Mouse (Mus musculus) hindbrain, embryonic 13.5 days (tissue): ENCODE data around the gene Tespa1. TPM values are rescaled to one million over a fixed set of nuclear protein-coding genes. Genes with fewer than 3 reads are reported as not detected.
A peak's percentile ranks its signal among the peaks of the same experiment; 100 is the strongest.
"Not testable (repeated sequence)": the region's sequence is repeated elsewhere in the genome, so short reads cannot be mapped to it uniquely, and the experiment has no call there.

ENCODE experiments used
- ATAC-seq: fragments of 200-750 bp; cut with Nextera tagmentation; 2 replicates; pipeline ENCODE4 v1.8.0; 2017; ENCODE audit warnings: moderate TSS enrichment; ENCODE audit not compliant: low FRiP score
- H3K27ac ChIP-seq: fragments of 300-500 bp; sonication (generic); 2 replicates; pipeline ENCODE4 v1.5.1; 2015; ENCODE audit warnings: inconsistent platforms, mild to moderate bottlenecking, moderate library complexity
- H3K27me3 ChIP-seq: fragments of 300-500 bp; sonication (generic); 2 replicates; pipeline ENCODE4 v1.6.1; 2015; ENCODE audit warnings: mild to moderate bottlenecking, inconsistent platforms
- H3K36me3 ChIP-seq: fragments of 300-500 bp; sonication (generic); 2 replicates; pipeline ENCODE4 v1.6.1; 2015; ENCODE audit warnings: mild to moderate bottlenecking, inconsistent platforms
- H3K4me1 ChIP-seq: fragments of 300-500 bp; sonication (generic); replicated peaks from 2 replicates; pipeline ENCODE4 v1.6.1; 2015; ENCODE audit warnings: inconsistent platforms
- H3K4me2 ChIP-seq: fragments of 300-500 bp; sonication (generic); 2 replicates; pipeline ENCODE4 v1.6.1; 2015; ENCODE audit warnings: inconsistent platforms, mild to moderate bottlenecking, moderate library complexity
- H3K4me3 ChIP-seq: fragments of 300-500 bp; sonication (generic); 2 replicates; pipeline ENCODE4 v1.5.1; 2015; ENCODE audit warnings: mild to moderate bottlenecking, inconsistent platforms
- H3K9ac ChIP-seq: fragments of 300-500 bp; sonication (generic); 2 replicates; pipeline ENCODE4 v1.6.1; 2015; ENCODE audit warnings: mild to moderate bottlenecking, inconsistent platforms
- H3K9me3 ChIP-seq: fragments of 300-500 bp; sonication (generic); 2 replicates; pipeline ENCODE4 v1.6.1; 2016; ENCODE audit warnings: inconsistent platforms
- WGBS: fragments of 180-500 bp; shearing (Covaris S2); methylation state at CpG from one replicate; pipeline ENCODE4 v1.1.7; 2015; 5-methylcytosine and 5-hydroxymethylcytosine counted together
- polyA plus RNA-seq: library from polyadenylated mRNA; unstranded; fragments of >200 nt; fragmentation: Nextera tagmentation; extraction: Ambion mirVana; gene quantifications from 2 replicates; pipeline ENCODE4 v1.2.1, GENCODE M21; 2015

The Tespa1 gene
- polyA plus RNA-seq, 1 experiment from 2014 or later, result not detected

DNA sequence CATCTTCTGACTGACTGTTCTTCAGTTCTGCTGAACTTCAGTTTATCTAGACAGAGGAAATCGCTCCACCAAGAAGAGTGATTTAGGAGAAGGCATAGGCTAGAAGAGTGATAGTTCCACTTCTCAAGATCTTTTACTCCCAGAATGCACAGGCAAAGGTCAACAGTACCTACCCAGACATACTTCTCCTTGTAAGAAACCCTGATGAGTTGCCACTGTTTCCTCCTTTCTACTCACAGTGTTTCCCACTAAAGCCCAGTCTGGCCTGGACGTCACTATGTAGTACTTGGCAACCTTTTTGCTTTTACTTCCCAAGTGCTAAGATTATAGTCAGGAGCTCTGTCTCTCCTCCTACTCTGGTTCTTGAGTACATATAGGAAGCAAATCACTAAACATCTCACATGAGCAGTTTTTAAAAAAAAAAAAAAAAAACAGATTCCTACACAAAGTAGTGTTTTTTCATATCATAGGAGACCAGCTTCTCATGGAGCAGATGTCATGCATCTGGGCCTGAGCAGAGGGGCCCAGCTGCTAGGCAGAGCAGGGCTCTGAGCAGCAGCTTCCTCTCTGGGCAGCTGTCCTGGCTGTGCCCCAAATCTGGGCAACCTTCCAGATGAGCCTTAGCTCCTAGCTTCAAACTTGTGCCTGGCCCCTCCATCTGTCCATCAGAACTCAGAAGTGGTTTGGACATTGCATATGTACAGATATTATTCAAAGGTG lies 8.4 kb upstream of the Tespa1 start:
- Histone ChIP-seq H3K27ac (no peak overlapping the region), H3K36me3 (no peaks in the 10 kb centered on the region), H3K27me3 (no peaks in the 10 kb centered on the region), H3K4me2 (no peak overlapping the region), H3K9ac (no peak overlapping the region), H3K4me1 (no peaks in the 10 kb centered on the region), H3K4me3 (no peak overlapping the region), H3K9me3 (no peaks in the 10 kb centered on the region)
- 80% methylated on average over 2 of the region's 2 CpGs for WGBS
- peak; percentile 72; the same call in 1 of the 2 replicates for ATAC-seq

DNA sequence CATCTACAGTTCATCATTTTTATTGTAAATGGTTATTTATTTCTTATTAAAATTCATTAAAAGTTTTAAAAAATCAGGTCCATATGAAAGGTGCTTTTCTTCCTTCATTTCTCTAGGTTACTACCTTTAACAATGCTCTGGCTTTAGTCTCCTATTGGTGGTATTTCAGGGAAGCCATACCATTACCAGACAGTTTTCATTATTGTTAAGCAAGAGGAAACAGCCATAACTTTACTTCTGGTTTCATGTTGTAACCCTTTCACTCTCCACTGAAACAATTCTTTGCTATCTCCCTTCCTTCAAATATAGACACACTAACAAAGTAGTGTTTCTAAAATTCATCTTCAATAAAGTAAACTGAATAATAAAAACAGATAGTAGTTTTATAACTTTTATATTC lies 6.8 kb upstream of the Tespa1 start:
- Histone ChIP-seq H3K4me1 (no peaks in the 10 kb centered on the region), H3K27me3 (no peaks in the 10 kb centered on the region), H3K36me3 (no peaks in the 10 kb centered on the region), H3K9ac (no peak overlapping the region), H3K4me2 (no peak overlapping the region), H3K9me3 (no peaks in the 10 kb centered on the region), H3K27ac (no peak overlapping the region), H3K4me3 (no peak overlapping the region)
- ATAC-seq, result no peak

DNA sequence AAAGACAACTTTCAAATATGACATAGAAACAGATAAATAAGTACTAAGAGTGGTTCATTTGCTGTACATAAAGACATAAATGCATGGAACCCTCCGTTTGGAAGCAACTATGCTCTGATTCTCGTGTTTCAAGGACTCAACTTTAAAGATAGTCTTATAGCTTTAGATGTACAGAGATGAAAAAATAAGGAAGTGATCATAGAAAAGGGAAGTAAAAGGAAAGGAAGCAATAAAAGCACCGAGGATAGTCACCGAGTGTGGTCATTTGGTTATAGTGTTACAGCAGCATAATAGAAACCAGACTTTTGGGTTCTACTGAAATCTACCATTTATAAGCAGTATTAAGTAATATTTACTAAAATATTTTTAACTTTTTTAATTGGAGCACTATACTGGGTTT lies 4.0 kb upstream of the Tespa1 start:
- H3K27ac ChIP-seq, result no peak overlapping the region
- no peaks in the 10 kb centered on the region for H3K9me3 ChIP-seq
- H3K27me3 ChIP-seq, result no peaks in the 10 kb centered on the region
- H3K4me3 ChIP-seq, result no peak overlapping the region
- H3K9ac ChIP-seq, result no peak overlapping the region
- H3K4me2 ChIP-seq, result no peak overlapping the region
- 81% methylated on average over 4 of the region's 4 CpGs for WGBS
- no peak for ATAC-seq
- H3K36me3 ChIP-seq, result no peaks in the 10 kb centered on the region
- no peaks in the 10 kb centered on the region for H3K4me1 ChIP-seq

DNA sequence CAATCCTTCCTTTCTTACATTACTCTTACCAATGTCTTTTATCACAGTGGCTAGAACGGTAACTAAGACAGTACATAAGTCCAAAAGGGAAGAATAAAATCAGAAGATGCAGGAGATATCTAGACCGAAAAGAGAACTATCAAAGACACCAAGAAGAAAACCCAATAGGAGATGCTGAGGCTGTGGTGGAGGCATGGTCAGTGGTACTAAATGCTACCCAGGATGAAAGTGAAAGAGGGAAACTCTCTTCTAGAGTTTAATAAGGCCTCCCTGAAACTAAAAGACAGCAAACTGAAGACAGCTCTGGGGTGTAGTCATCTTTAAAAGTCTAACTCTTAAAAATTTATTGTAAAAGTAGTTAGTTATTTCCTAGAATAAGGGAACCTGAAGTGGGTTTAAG lies 2.0 kb upstream of the Tespa1 start:
- Histone ChIP-seq H3K4me2 (no peak overlapping the region), H3K9ac (no peak overlapping the region), H3K4me3 (no peak overlapping the region), H3K27me3 (no peaks in the 10 kb centered on the region), H3K4me1 (no peaks in the 10 kb centered on the region), H3K27ac (no peak overlapping the region), H3K36me3 (no peaks in the 10 kb centered on the region), H3K9me3 (no peaks in the 10 kb centered on the region)
- ATAC-seq, result no peak
- WGBS, result 87% methylated on average over 2 of the region's 2 CpGs

DNA sequence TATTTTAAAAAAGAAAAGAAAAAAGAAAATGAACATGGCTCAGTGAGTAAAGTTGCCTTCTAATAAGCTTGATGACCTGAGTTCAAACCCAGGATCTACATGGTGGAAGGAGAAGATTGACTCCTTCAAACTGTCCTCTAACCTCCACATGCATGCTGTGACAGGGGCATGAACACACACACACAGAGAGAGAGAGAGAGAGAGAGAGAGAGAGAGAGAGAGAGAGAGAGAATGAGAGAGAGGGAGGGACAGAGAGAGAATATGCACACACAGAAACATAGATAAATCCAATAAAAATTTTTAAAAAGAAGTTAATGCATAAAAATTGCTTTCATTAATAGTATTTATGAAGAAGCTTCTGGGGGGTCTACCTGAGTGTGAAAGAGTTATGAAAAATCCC lies 608 bp upstream of the Tespa1 start:
- H3K27ac ChIP-seq, result no peak overlapping the region
- no peak overlapping the region for H3K9ac ChIP-seq
- no peak for ATAC-seq
- no peak overlapping the region for H3K4me3 ChIP-seq
- H3K4me2 ChIP-seq, result no peak overlapping the region
- no peaks in the 10 kb centered on the region for H3K9me3 ChIP-seq
- no peaks in the 10 kb centered on the region for H3K27me3 ChIP-seq
- H3K36me3 ChIP-seq, result no peaks in the 10 kb centered on the region
- no peaks in the 10 kb centered on the region for H3K4me1 ChIP-seq

DNA sequence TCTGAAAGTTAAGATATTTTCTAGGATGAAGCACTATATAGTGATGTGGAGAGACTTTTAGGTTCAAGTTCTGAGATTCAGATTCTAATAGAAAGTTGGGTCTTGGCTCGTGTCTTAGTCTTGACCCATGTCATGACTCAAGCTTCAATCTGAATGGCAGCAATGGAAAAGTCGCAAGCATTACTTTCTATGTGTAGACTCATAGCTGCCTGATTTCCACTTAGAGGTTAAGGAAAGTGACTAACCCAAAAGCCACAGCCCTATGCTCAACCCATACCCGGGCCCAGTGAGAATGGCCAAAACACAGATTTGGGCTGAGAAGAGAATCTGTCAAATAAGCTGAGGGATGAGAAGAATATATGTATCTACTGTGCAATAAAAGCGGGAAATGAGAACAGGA lies 1.6 kb downstream of the Tespa1 start:
- Histone ChIP-seq H3K27me3 (no peaks in the 10 kb centered on the region), H3K36me3 (no peaks in the 10 kb centered on the region), H3K4me1 (no peaks in the 10 kb centered on the region), H3K9me3 (no peaks in the 10 kb centered on the region), H3K4me3 (no peak overlapping the region), H3K9ac (no peak overlapping the region), H3K4me2 (no peak overlapping the region), H3K27ac (no peak overlapping the region)
- no peak for ATAC-seq
- WGBS, result 91% methylated on average over 4 of the region's 4 CpGs

DNA sequence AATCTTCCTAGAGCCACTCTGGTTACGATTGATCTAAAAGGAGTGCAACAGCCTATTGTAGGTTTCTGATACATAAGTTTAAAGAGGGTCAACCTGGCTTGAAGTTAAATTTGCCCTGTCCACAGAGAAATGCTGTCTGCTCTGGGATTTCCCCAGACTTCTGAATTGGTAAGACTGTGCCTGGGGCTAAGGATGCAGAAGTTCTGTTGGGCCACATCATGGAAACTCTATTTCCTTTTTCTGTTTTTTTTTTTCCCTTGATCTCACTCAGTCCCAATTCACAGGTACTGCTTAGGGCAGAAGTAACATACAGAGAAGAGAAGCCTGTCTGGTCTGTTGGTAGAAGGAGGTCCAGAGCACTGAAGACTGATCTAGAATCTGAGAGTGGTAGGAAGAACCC lies 8.0 kb downstream of the Tespa1 start:
- no peak overlapping the region for H3K4me2 ChIP-seq
- H3K27ac ChIP-seq, result no peak overlapping the region
- H3K9ac ChIP-seq, result no peak overlapping the region
- no peaks in the 10 kb centered on the region for H3K9me3 ChIP-seq
- WGBS, result 86% methylated on average over 1 of the region's 1 CpGs
- H3K4me3 ChIP-seq, result no peak overlapping the region
- H3K36me3 ChIP-seq, result no peaks in the 10 kb centered on the region
- no peaks in the 10 kb centered on the region for H3K4me1 ChIP-seq
- no peak for ATAC-seq
- H3K27me3 ChIP-seq, result no peaks in the 10 kb centered on the region

DNA sequence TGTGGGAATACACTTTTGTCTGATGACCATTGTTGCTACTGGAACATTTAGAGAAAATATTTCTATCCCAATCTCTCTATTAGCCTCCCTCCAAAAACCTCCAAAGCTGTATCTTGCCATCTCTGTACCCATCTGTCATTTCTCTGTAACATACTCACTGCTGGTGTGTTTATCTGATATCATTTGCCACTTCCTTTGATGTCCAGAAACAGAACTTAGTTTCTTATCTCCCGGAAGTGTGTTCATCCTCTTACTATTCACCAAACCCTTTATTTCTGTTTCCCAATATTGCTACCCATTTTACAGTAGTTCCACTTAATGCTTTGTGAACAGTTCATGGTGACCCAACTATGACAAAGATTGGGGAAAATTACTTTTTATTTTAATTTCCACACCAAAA lies 13.7 kb downstream of the Tespa1 start:
- Histone ChIP-seq H3K4me1 (no peaks in the 10 kb centered on the region), H3K4me3 (no peak overlapping the region), H3K4me2 (no peak overlapping the region), H3K27ac (no peak overlapping the region), H3K9ac (no peak overlapping the region), H3K27me3 (no peaks in the 10 kb centered on the region), H3K36me3 (no peaks in the 10 kb centered on the region), H3K9me3 (no peaks in the 10 kb centered on the region)
- no peak for ATAC-seq
- WGBS, result 91% methylated on average over 1 of the region's 1 CpGs

DNA sequence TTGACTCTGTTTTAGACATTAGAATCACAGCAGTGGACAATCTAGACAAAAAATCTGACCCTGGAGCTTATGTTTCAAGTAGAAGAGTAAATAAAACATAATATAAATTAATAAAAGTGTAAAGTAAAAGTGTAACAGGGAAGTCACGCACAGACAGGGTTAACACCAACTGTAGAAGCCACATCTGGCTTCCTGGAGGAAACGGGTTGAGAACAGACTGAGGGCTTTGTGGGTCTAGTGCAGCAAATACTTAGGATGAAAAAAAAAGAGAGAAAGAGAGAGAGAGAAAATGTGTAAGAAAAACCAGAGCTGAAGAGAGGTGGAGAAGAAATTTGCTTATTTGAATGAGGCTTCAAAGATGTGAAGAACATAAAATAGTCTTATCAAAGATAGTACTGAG lies 14.9 kb downstream of the Tespa1 start:
- H3K4me1 ChIP-seq, result no peaks in the 10 kb centered on the region
- H3K36me3 ChIP-seq, result no peaks in the 10 kb centered on the region
- ATAC-seq, result no peak
- no peak overlapping the region for H3K27ac ChIP-seq
- no peak overlapping the region for H3K9ac ChIP-seq
- no peak overlapping the region for H3K4me3 ChIP-seq
- H3K9me3 ChIP-seq, result no peaks in the 10 kb centered on the region
- no peaks in the 10 kb centered on the region for H3K27me3 ChIP-seq
- H3K4me2 ChIP-seq, result no peak overlapping the region
- 80% methylated on average over 2 of the region's 2 CpGs for WGBS

DNA sequence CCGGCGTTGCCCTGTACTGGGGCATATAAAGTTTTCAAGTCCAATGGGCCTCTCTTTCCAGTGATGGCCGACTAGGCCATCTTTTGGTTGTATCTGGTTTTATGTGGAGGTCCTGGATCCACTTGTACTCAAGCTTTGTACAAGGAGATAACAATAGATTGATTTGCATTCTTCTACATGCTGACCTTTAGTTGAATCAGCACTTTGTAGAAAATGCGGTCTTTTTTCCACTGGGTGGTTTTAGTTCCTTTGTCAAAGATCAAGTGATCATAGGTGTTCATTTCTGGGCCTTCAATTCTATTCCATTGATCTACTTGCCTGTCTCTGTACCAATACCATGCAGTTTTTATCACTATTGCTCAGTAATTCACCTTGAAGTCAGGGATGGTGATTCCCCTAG lies 17.4 kb downstream of the Tespa1 start:
- H3K4me2 ChIP-seq, result not testable (repeated sequence)

DNA sequence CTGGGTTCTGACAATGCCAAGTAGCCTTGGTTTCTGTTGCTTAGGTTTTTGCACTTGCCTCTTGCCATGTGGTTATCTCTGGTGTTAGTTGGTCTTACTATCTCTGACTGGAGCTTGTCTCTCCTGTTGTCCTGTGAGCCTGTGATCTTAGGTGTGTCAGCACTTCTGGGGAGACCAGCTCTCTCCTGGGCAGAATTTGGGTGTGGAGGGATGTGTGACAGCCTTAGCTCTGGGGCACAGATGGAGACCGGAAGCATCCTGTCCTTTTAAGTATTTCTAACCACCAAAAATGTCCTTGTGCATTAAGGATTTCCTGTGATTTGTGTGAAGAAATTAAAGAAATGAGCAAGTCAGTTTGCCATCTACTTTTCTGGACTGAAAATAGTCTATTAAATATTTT lies 21.4 kb downstream of the Tespa1 start:
- Histone ChIP-seq H3K4me1 (no peaks in the 10 kb centered on the region), H3K9ac (no peak overlapping the region), H3K9me3 (no peaks in the 10 kb centered on the region), H3K27me3 (no peaks in the 10 kb centered on the region), H3K36me3 (no peaks in the 10 kb centered on the region), H3K27ac (no peak overlapping the region), H3K4me2 (no peak overlapping the region), H3K4me3 (no peak overlapping the region)
- no peak for ATAC-seq
- WGBS, result 96% methylated on average over 1 of the region's 1 CpGs

More for the DNA sequence above, 17.4 kb downstream of the Tespa1 start:
- H3K4me3 ChIP-seq, H3K9ac ChIP-seq, H3K27me3 ChIP-seq, ATAC-seq, H3K9me3 ChIP-seq, H3K27ac ChIP-seq, H3K4me1 ChIP-seq, H3K36me3 ChIP-seq: not testable (repeated sequence)
- 86% methylated on average over 4 of the region's 4 CpGs for WGBS

DNA sequence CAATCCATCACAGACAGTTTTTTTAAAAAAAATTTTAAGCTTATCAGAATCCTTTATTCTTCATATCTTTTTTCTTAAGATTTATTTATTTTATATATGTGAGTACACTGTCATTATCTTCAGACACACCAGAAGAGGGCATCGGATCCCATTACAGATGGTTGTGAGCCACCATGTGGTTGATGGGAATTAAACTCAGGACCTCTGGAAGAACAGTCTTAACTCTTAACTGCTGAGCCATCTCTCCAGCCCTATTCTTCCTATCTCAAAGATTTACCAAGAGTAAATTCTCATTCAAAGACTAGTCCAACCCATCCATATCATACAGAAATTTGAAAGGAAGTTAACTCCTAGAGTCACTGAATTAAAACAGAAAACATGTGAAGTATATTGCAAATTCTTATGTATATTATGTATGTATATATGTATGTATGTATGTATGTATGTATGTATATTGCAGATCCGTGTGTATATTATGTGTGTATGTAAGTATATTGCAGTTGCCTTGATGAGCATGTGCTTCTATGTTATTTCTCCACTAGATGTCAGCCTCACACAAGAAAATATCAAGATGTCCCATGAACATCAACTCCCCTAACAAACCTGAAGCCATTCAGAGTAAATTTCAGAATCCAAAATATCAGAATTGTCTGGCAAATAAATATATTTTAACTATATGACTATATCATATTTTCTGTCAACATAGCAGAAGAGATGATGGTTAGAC lies 40.9 kb downstream of the Tespa1 start:
- Histone ChIP-seq H3K4me2 (no peak overlapping the region), H3K27me3 (no peaks in the 10 kb centered on the region), H3K4me3 (no peak overlapping the region), H3K36me3 (no peaks in the 10 kb centered on the region), H3K27ac (no peak overlapping the region), H3K9me3 (no peaks in the 10 kb centered on the region), H3K9ac (no peak overlapping the region), H3K4me1 (no peaks in the 10 kb centered on the region)
- WGBS, result 56% methylated on average over 2 of the region's 2 CpGs
- ATAC-seq, result peak; percentile 74

DNA sequence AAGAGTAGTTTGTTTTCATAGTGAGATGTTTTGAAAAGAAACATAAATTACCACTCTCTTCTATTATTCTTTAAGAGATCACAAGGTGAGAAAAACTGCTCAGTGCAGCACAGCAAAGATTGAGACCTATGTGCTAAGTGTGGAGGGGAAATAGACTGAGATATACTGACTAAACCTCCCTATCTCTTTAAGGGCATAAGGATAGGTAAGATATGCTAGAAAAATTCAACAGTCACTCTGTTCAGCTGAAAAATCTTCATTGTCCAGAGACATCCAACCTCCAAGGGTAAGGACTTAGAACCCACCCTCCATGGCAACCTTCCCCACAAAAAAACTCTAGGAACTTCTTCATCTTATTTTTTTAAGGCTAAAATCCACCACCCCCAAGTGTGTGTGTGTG lies 42.1 kb downstream of the Tespa1 start:
- no peak overlapping the region for H3K9ac ChIP-seq
- no peak overlapping the region for H3K4me2 ChIP-seq
- H3K27ac ChIP-seq, result no peak overlapping the region
- no peaks in the 10 kb centered on the region for H3K9me3 ChIP-seq
- H3K4me3 ChIP-seq, result no peak overlapping the region
- no peaks in the 10 kb centered on the region for H3K4me1 ChIP-seq
- no peaks in the 10 kb centered on the region for H3K36me3 ChIP-seq
- H3K27me3 ChIP-seq, result no peaks in the 10 kb centered on the region
- no peak for ATAC-seq
